Mouse (Mus musculus): ENCODE results near the gene Gm13305. TPM values are rescaled to one million over a fixed set of nuclear protein-coding genes. Genes with fewer than 3 reads are reported as not detected.
"Not testable (repeated sequence)": the region's sequence is repeated elsewhere in the genome, so short reads cannot be mapped to it uniquely, and the experiment has no call there.

Gene Gm13305
- 7.8 and 8.0 TPM in 2 replicates for polyA plus RNA-seq (2012; rRNA removed)

GRCm38 (mm10) chr4:42168503-42168902, at the start of gene Gm13305:
Gm13305 (minus strand) TSS chr4:42168603.
- not testable (repeated sequence) for H3K4me1 ChIP-seq (ENCODE audit: control insufficient read depth, insufficient read depth, low read length); H3K27me3 ChIP-seq (ENCODE audit: control insufficient read depth, insufficient read depth, low read length); H3K27ac ChIP-seq (ENCODE audit: control insufficient read depth, insufficient read depth, low read depth, low read length); H3K36me3 ChIP-seq (ENCODE audit: control insufficient read depth, insufficient read depth, low read length); H3K4me3 ChIP-seq (ENCODE audit: control insufficient read depth, low read depth, low read length)

- H3K36me3 ChIP-seq (ENCODE audit: control insufficient read depth, insufficient read depth, low read length); H3K4me3 ChIP-seq (ENCODE audit: control insufficient read depth, low read depth, low read length); H3K27me3 ChIP-seq (ENCODE audit: control insufficient read depth, insufficient read depth, low read length); H3K27ac ChIP-seq (ENCODE audit: control insufficient read depth, insufficient read depth, low read depth, low read length); H3K4me1 ChIP-seq (ENCODE audit: control insufficient read depth, insufficient read depth, low read length): not testable (repeated sequence)
Observed at GRCm38 (mm10) chr4:42184980-42185372, 16.6 kb upstream of the Gm13305 start.

GRCm38 (mm10) chr4:42184324-42184979, 16.0 kb upstream of the Gm13305 start:
- H3K4me3 ChIP-seq (ENCODE audit: control insufficient read depth, low read depth, low read length); H3K36me3 ChIP-seq (ENCODE audit: control insufficient read depth, insufficient read depth, low read length); H3K27ac ChIP-seq (ENCODE audit: control insufficient read depth, insufficient read depth, low read depth, low read length); H3K27me3 ChIP-seq (ENCODE audit: control insufficient read depth, insufficient read depth, low read length); H3K4me1 ChIP-seq (ENCODE audit: control insufficient read depth, insufficient read depth, low read length): not testable (repeated sequence)

GRCm38 (mm10) chr4:42183234-42184197, 15.1 kb upstream of the Gm13305 start:
- not testable (repeated sequence) for H3K27ac ChIP-seq (ENCODE audit: control insufficient read depth, insufficient read depth, low read depth, low read length); H3K4me3 ChIP-seq (ENCODE audit: control insufficient read depth, low read depth, low read length); H3K4me1 ChIP-seq (ENCODE audit: control insufficient read depth, insufficient read depth, low read length); H3K27me3 ChIP-seq (ENCODE audit: control insufficient read depth, insufficient read depth, low read length); H3K36me3 ChIP-seq (ENCODE audit: control insufficient read depth, insufficient read depth, low read length)

DNA sequence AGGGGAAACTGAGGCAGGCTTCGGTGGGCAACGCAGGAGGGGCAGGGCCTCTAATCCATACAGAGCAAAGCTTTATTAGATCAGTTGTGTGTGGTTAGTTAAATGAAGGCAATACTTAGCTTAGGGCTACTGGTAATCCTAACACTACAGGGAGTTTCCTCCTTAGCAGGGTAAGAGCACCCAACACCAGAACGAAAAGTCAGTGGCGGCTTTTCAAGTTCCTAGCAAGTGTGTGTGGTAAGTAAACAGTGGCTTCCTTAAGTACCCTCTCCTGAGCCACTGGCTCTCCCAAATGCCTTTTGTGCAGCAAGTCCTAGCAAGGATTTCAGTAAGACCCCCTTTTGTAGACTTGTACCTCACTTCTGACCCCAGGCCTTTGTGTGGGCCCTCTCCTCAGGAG, 9.8 kb upstream of the Gm13305 start:
- not testable (repeated sequence) for H3K36me3 ChIP-seq (ENCODE audit: control insufficient read depth, insufficient read depth, low read length); H3K27me3 ChIP-seq (ENCODE audit: control insufficient read depth, insufficient read depth, low read length); H3K4me3 ChIP-seq (ENCODE audit: control insufficient read depth, low read depth, low read length); H3K27ac ChIP-seq (ENCODE audit: control insufficient read depth, insufficient read depth, low read depth, low read length); H3K4me1 ChIP-seq (ENCODE audit: control insufficient read depth, insufficient read depth, low read length)

GRCm38 (mm10) chr4:42153136-42153535, 15.3 kb downstream of the Gm13305 start, which contains the start of gene Gm13306:
Gm13306 (plus strand) TSS chr4:42153436.
- H3K27ac ChIP-seq (ENCODE audit: control insufficient read depth, insufficient read depth, low read depth, low read length); H3K4me3 ChIP-seq (ENCODE audit: control insufficient read depth, low read depth, low read length); H3K27me3 ChIP-seq (ENCODE audit: control insufficient read depth, insufficient read depth, low read length); H3K4me1 ChIP-seq (ENCODE audit: control insufficient read depth, insufficient read depth, low read length); H3K36me3 ChIP-seq (ENCODE audit: control insufficient read depth, insufficient read depth, low read length): not testable (repeated sequence)

DNA sequence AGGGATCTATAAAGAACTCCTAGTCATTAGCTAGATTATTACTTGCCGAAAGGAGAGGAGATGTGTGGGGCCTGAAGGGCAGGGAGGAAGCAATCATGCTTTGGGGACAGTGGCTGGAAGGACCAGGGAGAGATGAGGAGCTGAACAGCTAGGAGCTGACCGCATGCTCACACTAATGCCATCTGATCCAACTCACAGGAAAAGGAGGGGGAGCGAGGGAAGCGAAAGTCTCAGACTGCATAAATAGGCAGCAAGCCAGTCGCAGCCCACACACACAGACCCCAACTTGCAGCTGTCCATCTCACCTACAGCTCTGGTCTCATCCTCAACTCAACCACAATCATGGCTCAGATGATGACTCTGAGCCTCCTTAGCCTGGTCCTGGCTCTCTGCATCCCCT, 53.9 kb downstream of the Gm13305 start, which contains the start of gene Gm13304:
Gene Gm13304 (plus strand): TSS at position 301 of the 400 bp plus-strand sequence.
- H3K4me3 ChIP-seq (ENCODE audit: control insufficient read depth, low read depth, low read length); H3K27me3 ChIP-seq (ENCODE audit: control insufficient read depth, insufficient read depth, low read length); H3K36me3 ChIP-seq (ENCODE audit: control insufficient read depth, insufficient read depth, low read length); H3K27ac ChIP-seq (ENCODE audit: control insufficient read depth, insufficient read depth, low read depth, low read length); H3K4me1 ChIP-seq (ENCODE audit: control insufficient read depth, insufficient read depth, low read length): not testable (repeated sequence)

Other genes starting within 250 kb of the Gm13305 start
- 52.9 and 68.6 TPM in 2 replicates for gene Gm20878, start 227.0 kb downstream of the Gm13305 start, polyA plus RNA-seq (2012; rRNA removed)
- 8.9 and 9.7 TPM in 2 replicates for gene Fam205a4, start 202.5 kb downstream of the Gm13305 start, polyA plus RNA-seq (2012; rRNA removed)
- gene Gm21093, start 133.9 kb downstream of the Gm13305 start, polyA plus RNA-seq (2012; rRNA removed) = not detected in 2 replicates
- gene Gm3893, start 77.4 kb downstream of the Gm13305 start, polyA plus RNA-seq (2012; rRNA removed) = not detected in 2 replicates
- gene Gm13304, start 53.8 kb downstream of the Gm13305 start, polyA plus RNA-seq (2012; rRNA removed) = 0.28 TPM in 1 of 2 replicates, not detected in the other
- 65.1 and 89.5 TPM in 2 replicates for gene Gm13306, start 15.2 kb downstream of the Gm13305 start, polyA plus RNA-seq (2012; rRNA removed)
- gene Gm10600, start 72.0 kb upstream of the Gm13305 start, polyA plus RNA-seq (2012; rRNA removed) = not detected in 2 replicates
- gene Ccl21b, start 87.2 kb upstream of the Gm13305 start, polyA plus RNA-seq (2012; rRNA removed) = not detected in 2 replicates
- gene Gm21953, start 125.7 kb upstream of the Gm13305 start, polyA plus RNA-seq (2012; rRNA removed) = not detected in 2 replicates
- not detected in 2 replicates for gene Fam205a3, start 149.7 kb upstream of the Gm13305 start, polyA plus RNA-seq (2012; rRNA removed)

Measured in testis, adult 2 months (tissue).